Mouse (Mus musculus) layer of hippocampus, adult 2 months (tissue): ENCODE measurements at regions not wholly inside any gene's neighbourhood (a gene's known extent, or its start where the extent isn't known, plus 50 kb on each side); places are given as distances from the start of the nearest gene placed in this dataset.
A peak's percentile ranks its signal among the peaks of the same experiment; 100 is the strongest.

Experiments used
- DNase-seq, 2 experiments: peaks; one replicate each; pipeline ENCODE4 v3.0.0; 2022; ENCODE audit warnings: low spot score in 2 of 2
- H3K27ac ChIP-seq: fragments of 200-600 bp; 2 replicates; pipeline ENCODE4 v1.8.1; 2022
- H3K4me3 ChIP-seq: fragments of 200-600 bp; 2 replicates; pipeline ENCODE4 v1.8.1; 2022; ENCODE audit warnings: mild to moderate bottlenecking
- CTCF ChIP-seq: fragments of 200-600 bp; conservative IDR thresholded peaks from 2 replicates; pipeline ENCODE4 v1.8.1; 2022; ENCODE audit warnings: antibody characterized with exemption, mild to moderate bottlenecking, moderate library complexity

- Histone ChIP-seq H3K27ac (no peak overlapping the region), H3K4me3 (no peak overlapping the region)
- TF ChIP-seq CTCF, result no peak
- DNase-seq, result peak in 1 of 2 experiments; percentile 7
These were observed 71.8 kb downstream of the Arf2 start for GRCm38 (mm10) chr11:104038271-104038800.

DNA sequence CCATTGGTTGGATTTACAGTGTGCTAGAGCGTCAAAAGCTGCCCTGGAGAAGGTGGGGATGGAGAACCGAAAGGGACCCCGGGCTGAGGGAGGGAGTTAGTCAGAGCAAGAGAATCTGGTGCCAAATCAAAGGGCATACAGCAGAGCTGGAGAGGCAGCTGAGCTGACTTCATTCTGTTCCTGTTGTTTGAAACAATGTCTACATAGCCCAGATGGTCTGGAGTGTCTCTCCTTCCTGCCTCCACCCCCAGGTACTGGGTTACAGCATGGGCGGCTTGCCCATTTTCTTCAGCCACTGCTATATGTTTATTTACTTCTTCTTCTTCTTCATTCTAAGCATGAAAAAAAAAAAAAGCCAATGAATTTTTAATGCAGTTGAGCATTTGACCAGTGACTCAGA is 78.7 kb downstream of the Arf2 start:
- no peak for DNase-seq
- TF ChIP-seq CTCF, result no peak
- no peak overlapping the region for H3K27ac ChIP-seq
- no peak overlapping the region for H3K4me3 ChIP-seq

GRCm38 (mm10) chr11:104051986-104052385 is 80.7 kb upstream of the Crhr1 start:
- H3K4me3 ChIP-seq, result no peak overlapping the region
- TF ChIP-seq CTCF, result no peak
- peak in 1 of 2 experiments; percentile 7 for DNase-seq
- peak overlapping the region; percentile 57; the same call in 1 of the 2 replicates for H3K27ac ChIP-seq

GRCm38 (mm10) chr11:104053242-104053641 is 79.4 kb upstream of the Crhr1 start:
- TF ChIP-seq CTCF, result no peak
- no peak for DNase-seq
- H3K27ac ChIP-seq, result no peak overlapping the region
- H3K4me3 ChIP-seq, result no peak overlapping the region

DNA sequence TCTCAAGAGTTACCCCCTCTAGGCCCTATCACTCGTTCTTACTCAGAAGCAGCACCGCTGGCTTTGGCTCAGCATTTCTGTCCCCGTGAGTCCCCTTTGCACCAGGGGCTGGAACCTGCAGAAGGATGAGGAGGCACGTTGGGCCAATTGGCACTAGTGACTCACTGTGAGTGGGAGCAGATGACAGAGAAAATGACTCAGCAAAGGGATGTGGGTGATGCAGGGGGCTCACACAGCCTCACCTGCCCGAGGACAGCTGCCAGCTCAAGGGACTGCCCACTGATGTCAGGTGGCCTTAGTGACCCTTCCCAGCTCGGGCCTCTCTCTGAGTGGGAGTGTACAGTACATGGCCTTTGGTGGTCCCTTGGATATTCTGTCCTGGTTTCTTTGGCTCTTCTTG is 76.7 kb upstream of the Crhr1 start:
- peak in 1 of 2 experiments; percentile 30 for DNase-seq
- Histone ChIP-seq H3K27ac (no peak overlapping the region), H3K4me3 (no peak overlapping the region)
- TF ChIP-seq CTCF, result no peak

GRCm38 (mm10) chr11:104057046-104057445 is 75.6 kb upstream of the Crhr1 start:
- H3K27ac ChIP-seq, result no peak overlapping the region
- TF ChIP-seq CTCF, result no peak
- no peak for DNase-seq
- no peak overlapping the region for H3K4me3 ChIP-seq

GRCm38 (mm10) chr11:104058600-104058999 is 74.1 kb upstream of the Crhr1 start:
- H3K27ac ChIP-seq, result no peak overlapping the region
- no peak for TF ChIP-seq CTCF
- H3K4me3 ChIP-seq, result no peak overlapping the region
- no peak for DNase-seq

- Histone ChIP-seq H3K4me3 (no peak overlapping the region), H3K27ac (no peak overlapping the region)
- TF ChIP-seq CTCF, result no peak
- DNase-seq, result no peak
These were observed 73.6 kb upstream of the Crhr1 start for GRCm38 (mm10) chr11:104059085-104059484.

GRCm38 (mm10) chr11:104061361-104061760 is 71.3 kb upstream of the Crhr1 start:
- H3K4me3 ChIP-seq, result no peak overlapping the region
- DNase-seq, result no peak

GRCm38 (mm10) chr11:104065181-104065580 is 67.5 kb upstream of the Crhr1 start:
- TF ChIP-seq CTCF, result no peak
- Histone ChIP-seq H3K4me3 (no peak overlapping the region), H3K27ac (no peak overlapping the region)
- DNase-seq, result no peak

More at GRCm38 (mm10) chr11:104061361-104061760, 71.3 kb upstream of the Crhr1 start:
- no peak for TF ChIP-seq CTCF
- H3K27ac ChIP-seq, result no peak overlapping the region

- TF ChIP-seq CTCF, result no peak
- Histone ChIP-seq H3K4me3 (no peak overlapping the region), H3K27ac (no peak overlapping the region)
- DNase-seq, result no peak
These were observed 60.0 kb upstream of the Crhr1 start for GRCm38 (mm10) chr11:104072591-104073183.

DNA sequence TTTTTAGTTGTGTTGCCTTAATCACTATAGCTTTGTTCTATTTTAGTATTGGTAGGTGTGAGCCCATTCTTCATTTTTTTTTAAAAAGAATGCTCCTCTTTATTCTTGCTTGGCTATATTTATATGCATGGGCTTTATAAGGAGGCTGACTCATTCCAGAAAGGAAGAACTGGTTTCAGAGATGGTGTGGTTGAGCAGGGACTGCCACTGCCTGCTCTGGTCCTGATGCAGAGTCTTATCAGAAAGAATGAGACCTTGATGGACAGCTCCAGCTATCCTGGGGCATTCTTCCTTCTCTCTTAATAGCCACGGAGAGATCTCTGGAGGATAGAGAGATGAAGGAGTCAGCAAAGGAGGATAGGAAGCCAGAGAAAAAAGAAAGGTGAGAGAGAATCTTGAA is 57.9 kb upstream of the Crhr1 start:
- Histone ChIP-seq H3K4me3 (no peak overlapping the region), H3K27ac (no peak overlapping the region)
- no peak for TF ChIP-seq CTCF
- no peak for DNase-seq

DNA sequence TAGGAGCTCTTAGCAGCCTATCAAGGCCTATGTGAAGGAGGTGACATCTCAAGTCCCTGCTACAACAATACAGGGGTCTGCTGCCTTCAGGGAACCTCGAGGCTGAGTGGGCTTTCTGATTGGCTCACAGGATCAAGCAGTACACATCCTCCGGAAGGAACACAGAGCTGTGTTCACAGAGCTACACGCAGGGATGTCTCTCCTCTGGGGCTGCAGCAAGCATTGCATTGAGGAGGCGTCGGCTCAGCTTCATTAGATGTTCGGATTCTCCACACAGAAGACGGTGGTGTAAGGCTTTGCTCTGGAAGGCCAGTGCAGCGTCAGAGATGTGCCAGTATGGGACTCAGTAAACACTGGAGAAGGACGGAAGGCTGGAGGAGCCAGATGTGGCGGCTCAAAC is 57.3 kb upstream of the Crhr1 start:
- TF ChIP-seq CTCF, result no peak
- Histone ChIP-seq H3K27ac (no peak overlapping the region), H3K4me3 (no peak overlapping the region)
- DNase-seq, result no peak

DNA sequence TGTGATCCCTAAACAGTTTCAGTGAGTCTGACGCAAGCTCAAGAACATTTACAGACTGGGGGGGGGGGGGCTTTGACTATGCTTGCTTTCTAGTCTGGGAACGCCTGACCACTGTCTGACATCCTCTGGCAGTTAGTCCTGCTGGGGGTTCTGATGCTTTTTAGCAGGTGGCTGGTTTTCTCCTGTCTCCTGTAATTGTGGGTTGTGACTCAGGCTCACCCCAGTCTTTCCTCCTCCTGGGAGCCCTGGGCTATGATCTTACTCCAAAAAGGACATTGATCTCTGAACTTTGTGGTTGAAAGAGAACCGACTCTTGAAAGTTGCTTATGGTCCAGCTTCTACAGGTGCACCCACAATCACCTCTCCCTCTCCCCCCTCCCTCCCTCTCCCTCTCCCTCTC is 50.6 kb upstream of the Crhr1 start:
- no peak for TF ChIP-seq CTCF
- no peak for DNase-seq
- Histone ChIP-seq H3K4me3 (no peak overlapping the region), H3K27ac (no peak overlapping the region)
